Mouse (Mus musculus): ENCODE measurements around the gene Teddm1b.

GRCm38 (mm10) chr1:153846867-153847266 lies 27.3 kb upstream of the Teddm1b start:
- TF ChIP-seq CTCF (IDR thresholded peaks at IDR 0.05 in 2 of 3, conservative IDR thresholded peaks at IDR 0.05 in 1 of 3; ENCODE audit: control insufficient read depth in 1 of 3, insufficient read depth in 1 of 3, low read depth in 2 of 3, low read length in 3 of 3, poor library complexity in 1 of 3, severe bottlenecking in 1 of 3): no peak
- TF ChIP-seq USF1 (IDR thresholded peaks at IDR 0.05; ENCODE audit: low read depth, low read length): no peak

Data from MEL (cell line).